ENCODE assay signal across 8 mouse cellular contexts in the genomic region with DNA sequence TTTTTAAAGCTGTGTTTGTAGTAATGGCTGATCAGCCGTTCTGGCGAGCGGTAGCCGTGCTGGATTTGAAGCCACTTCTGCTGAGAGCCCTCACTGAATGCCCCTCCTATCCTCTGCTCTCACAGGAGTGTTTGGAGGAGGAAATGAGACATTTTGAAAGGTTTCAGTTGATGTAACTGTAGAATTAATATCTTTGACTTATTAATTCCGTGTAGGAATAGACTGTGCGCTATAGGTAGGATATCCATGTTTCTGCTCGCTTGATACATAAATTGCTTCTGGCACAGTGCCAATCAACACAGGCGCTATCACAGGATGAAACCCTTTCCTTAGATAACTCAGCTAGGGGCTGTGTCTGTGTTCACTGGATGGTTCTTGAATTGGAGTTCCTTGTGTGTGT.
DNase-seq lines count a peak whose midpoint lies in the region; ATAC-seq lines count a peak whose summit lies in the region.
"Had no signal": no experiment of that assay in that cellular context is flagged by ENCODE, and none has a peak within 500 bp of the region (broad histone marks: within the 10 kb centered on the region; RNA-seq: fewer than 3 reads in every experiment).

No protein-coding gene starts in this region.

- H3K9me3 ChIP-seq in lung, embryonic 15.5 days = no peaks in the 10 kb centered on the region
- no peaks in the 10 kb centered on the region for H3K9me3 ChIP-seq in intestine, embryonic 15.5 days
- no peaks in the 10 kb centered on the region for H3K9me3 ChIP-seq in neural tube, embryonic 14.5 days (ENCODE audit: control insufficient read depth, low read length)

- H3K27me3 ChIP-seq in lung, embryonic 15.5 days = no peaks in the 10 kb centered on the region
- H3K27me3 ChIP-seq in intestine, embryonic 15.5 days (replicated peaks) = no peaks in the 10 kb centered on the region
- no peaks in the 10 kb centered on the region for H3K27me3 ChIP-seq in neural tube, embryonic 14.5 days (ENCODE audit: control insufficient read depth, insufficient read depth, low read length)

- no peak for DNase-seq in lung, postnatal 36 days
- no peak for DNase-seq in spleen, postnatal 14 days (ENCODE audit: low spot score in 2 of 2)
- DNase-seq in left cerebral cortex, postnatal 4 days = no peak
- DNase-seq: cerebellum, adult 9-10 months had no signal

- no peak overlapping the region for H3K9ac ChIP-seq in lung, embryonic 15.5 days
- H3K9ac ChIP-seq in intestine, embryonic 15.5 days = no peak overlapping the region
- H3K9ac ChIP-seq in neural tube, embryonic 14.5 days (replicated peaks; ENCODE audit: low read depth, low read length) = no peak overlapping the region

- peaks cover 32% of the 10 kb centered on the region for H3K4me1 ChIP-seq in lung, embryonic 15.5 days
- peaks cover 30% of the 10 kb centered on the region for H3K4me1 ChIP-seq in intestine, embryonic 15.5 days (replicated peaks)
- peaks cover 30% of the 10 kb centered on the region for H3K4me1 ChIP-seq in neural tube, embryonic 14.5 days (ENCODE audit: control insufficient read depth, insufficient read depth, low read length)

- no peaks in the 10 kb centered on the region for H3K36me3 ChIP-seq in lung, embryonic 15.5 days
- H3K36me3 ChIP-seq in intestine, embryonic 15.5 days = no peaks in the 10 kb centered on the region
- H3K36me3 ChIP-seq in neural tube, embryonic 14.5 days (ENCODE audit: control insufficient read depth, insufficient read depth, low read length) = no peaks in the 10 kb centered on the region

- H3K4me3 ChIP-seq in lung, embryonic 15.5 days = no peak overlapping the region
- no peak overlapping the region for H3K4me3 ChIP-seq in intestine, embryonic 15.5 days (replicated peaks)
- no peak overlapping the region for H3K4me3 ChIP-seq in neural tube, embryonic 14.5 days (ENCODE audit: low read depth, low read length)

- peak overlapping the region; percentile 44; the same call in 1 of the 2 replicates for H3K27ac ChIP-seq in lung, embryonic 15.5 days
- H3K27ac ChIP-seq in intestine, embryonic 15.5 days = no peak overlapping the region
- peak overlapping the region; percentile 86 for H3K27ac ChIP-seq in neural tube, embryonic 14.5 days (ENCODE audit: low read depth, low read length)

- 28% methylated on average over 8 of the region's 8 CpGs for WGBS in lung, embryonic 15.5 days
- 29% methylated on average over 8 of the region's 8 CpGs for WGBS in intestine, embryonic 15.5 days
- 13% methylated on average over 8 of the region's 8 CpGs for WGBS in neural tube, embryonic 14.5 days

- ATAC-seq in lung, embryonic 15.5 days (ENCODE audit: borderline replicate concordance, extremely low read depth, low FRiP score, low TSS enrichment) = no peak
- 0 out of 2 replicates have a peak, but pooled peaks have one; percentile 32 for ATAC-seq in erythroid progenitor cell, adult 5-6 weeks (replicated peaks; ENCODE audit: low FRiP score, poor library complexity, severe bottlenecking)
- ATAC-seq in intestine, embryonic 15.5 days = peak; percentile 19; the same call in 1 of the 2 replicates
- ATAC-seq in neural tube, embryonic 14.5 days (ENCODE audit: low read depth) = peak; percentile 19; the same call in 1 of the 2 replicates

- intact Hi-C loops in left cerebral cortex, postnatal 4 days (cut with DNase I) = no loop called here

- 0 out of 2 replicates have a peak overlapping the region, but pooled peaks have one; percentile 10 for H3K4me2 ChIP-seq in lung, embryonic 15.5 days
- H3K4me2 ChIP-seq in intestine, embryonic 15.5 days (replicated peaks) = no peak overlapping the region
- peak overlapping the region; percentile 17 for H3K4me2 ChIP-seq in neural tube, embryonic 14.5 days (ENCODE audit: low read depth, low read length)
